Mouse (Mus musculus): Measurements from ENCODE around the gene Vmp1.

GRCm38 (mm10) chr11:86581943-86582542 lies 101.6 kb downstream of the Vmp1 start:
- TF ChIP-seq POLR2A (IDR thresholded peaks at IDR 0.05; ENCODE audit: low read depth, low read length) = peak; percentile 3
- no peak for TF ChIP-seq CTCF (conservative IDR thresholded peaks at IDR 0.05; ENCODE audit: insufficient read depth, insufficient read length, low read depth, low read length)
